Mouse (Mus musculus) frontal cortex, postnatal 10 days (tissue): ENCODE data around the gene Suv39h1.
"Not testable (repeated sequence)": the region's sequence is repeated elsewhere in the genome, so short reads cannot be mapped to it uniquely, and the experiment has no call there.

ENCODE experiments used
- DNase-seq, 2 experiments: peaks; one replicate each; pipeline ENCODE4 v3.0.0; 2022; ENCODE audit warnings: low spot score in 2 of 2, mixed read lengths in 1 of 2

The Suv39h1 gene

DNA sequence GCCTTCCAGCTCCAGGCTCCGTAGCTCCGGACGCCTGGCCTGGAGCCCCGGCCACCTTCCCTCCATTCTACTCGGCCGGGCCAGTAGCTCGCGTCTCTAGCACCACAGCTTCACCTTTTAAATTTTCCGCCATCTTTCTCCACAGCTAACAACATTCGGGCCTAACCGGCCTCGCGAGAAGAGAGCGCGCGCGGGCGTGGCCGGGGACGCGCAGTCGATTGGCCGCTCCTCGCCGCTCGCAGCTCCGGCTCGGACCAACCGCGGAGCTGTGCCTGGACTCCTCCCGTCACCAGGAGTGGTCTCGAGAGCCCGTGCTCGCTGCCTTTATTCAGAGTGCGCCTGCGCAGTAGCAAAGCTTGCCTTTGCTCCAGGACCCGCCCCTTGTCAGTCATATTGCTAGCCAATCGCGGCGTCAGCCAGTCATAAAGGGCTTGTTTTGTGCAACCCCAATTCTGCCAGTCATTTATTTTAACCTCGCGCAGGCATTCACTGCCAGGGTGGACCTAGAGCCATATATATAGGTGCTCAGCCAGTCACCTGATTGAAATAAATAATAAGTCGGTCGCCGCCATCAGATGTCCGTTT, at the start of gene Suv39h1:
Gene Suv39h1, minus strand, starts transcription at position 331 of the 585 bp plus-strand sequence.
- peak; percentile 90 to 94 for DNase-seq

DNA sequence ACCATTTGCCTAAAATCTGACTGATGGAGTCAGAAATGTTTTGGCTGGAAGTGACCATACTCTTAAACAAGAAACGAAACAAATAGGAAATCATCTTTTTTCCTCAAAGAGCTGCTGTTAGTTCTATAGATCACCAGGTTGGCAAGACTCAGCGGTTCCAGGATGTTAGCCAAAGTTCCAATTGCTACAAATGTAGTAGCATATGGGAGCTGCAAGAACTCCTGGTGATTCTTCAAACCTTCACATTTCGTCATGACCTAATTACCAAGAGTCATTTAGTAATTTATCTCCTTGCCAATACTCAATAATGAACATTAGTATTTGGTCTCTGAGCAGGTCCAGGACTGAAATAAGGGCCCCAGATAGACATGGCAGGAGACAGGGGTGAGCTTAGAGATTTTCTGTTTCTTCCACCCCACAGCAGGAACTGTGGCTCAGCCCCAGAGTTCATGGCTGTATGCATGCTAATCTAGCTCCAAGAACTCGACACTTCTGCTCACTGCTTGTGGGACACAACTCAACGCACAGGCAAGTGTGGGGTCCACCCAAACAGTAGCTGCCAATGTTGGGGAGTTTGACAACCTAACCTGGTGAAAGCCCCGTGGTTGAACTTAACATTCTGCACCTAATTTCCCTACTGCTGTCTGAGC, 49.4 kb upstream of the Suv39h1 start:
- DNase-seq, result no peak

DNA sequence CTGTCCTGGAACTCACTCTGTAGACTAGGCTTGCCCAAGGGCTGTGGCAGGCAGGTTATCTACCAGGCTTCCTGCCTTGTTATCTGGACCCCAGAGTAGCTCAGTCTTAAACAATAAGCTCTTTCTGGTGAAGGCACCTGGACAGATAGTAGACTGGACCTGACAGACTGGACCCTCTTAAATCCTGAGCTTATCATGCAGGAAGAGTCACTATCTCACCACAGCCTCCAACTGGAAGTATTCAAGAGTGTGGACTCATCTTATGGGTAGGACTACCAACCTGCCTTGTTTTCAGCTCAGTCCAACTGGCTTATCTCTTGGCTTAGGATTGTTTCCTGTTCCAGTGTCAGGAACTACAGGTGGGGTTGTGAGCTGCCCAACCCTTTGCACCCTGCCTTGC, 42.7 kb upstream of the Suv39h1 start:
- no peak for DNase-seq

DNA sequence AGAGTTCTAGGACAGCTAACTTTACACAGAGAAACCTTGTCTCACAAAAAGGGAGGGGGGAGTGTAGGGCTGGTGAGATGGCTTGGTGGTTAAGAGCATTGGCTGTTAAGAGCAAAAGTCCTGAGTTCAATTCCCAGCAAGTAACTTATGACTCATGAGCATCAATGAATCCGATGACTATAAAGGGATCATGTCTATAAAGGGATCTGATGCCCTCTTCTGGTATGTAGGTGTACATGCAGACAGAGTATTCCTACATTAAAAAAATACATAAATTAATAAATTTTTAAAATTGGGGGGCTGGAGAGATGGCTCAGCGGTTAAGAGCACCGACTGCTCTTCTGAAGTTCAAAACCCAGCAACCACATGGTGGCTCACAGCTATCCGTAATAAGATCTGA, 40.7 kb upstream of the Suv39h1 start:
- no peak for DNase-seq

DNA sequence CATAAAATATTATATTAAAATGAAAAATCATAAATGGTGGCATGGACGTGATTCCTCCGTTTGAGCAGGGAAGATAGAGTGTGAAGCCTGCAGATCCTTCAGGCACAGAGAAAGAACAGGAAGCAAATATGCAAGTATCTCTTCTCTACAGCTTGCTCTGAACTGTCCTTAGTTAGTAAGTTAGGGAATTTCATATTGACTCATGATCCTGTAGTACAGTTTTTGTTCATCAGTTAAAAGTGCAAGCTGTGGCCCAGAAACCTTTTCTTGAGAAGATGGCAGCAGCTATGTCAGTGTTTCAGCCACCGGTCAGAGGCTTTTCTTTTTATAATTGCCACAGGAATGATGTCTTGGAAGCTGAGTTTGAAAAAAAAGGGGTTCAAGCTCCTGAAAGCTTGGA, 30.5 kb upstream of the Suv39h1 start:
- DNase-seq, result no peak

DNA sequence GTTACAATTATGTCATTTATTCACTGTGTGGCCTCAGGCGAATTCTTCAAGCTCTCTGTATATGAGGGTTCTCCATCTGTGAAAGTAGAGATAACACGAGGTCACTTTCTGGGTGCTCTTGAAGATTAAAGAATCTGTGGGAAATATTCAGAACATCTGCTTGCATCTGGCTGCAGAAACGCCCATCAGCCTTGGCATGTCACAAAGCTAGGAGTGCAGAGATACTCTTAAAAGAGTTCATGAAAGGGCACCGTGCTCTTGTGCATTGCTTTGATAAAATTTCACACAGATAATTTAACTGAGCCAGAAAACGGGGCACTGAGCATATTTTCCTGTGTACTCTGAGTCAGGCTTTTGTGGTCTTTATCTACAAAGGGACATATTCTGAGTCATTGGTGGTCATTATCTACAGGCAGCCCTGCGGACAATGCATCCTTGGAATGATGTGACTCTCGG, 27.7 kb upstream of the Suv39h1 start:
- no peak for DNase-seq

DNA sequence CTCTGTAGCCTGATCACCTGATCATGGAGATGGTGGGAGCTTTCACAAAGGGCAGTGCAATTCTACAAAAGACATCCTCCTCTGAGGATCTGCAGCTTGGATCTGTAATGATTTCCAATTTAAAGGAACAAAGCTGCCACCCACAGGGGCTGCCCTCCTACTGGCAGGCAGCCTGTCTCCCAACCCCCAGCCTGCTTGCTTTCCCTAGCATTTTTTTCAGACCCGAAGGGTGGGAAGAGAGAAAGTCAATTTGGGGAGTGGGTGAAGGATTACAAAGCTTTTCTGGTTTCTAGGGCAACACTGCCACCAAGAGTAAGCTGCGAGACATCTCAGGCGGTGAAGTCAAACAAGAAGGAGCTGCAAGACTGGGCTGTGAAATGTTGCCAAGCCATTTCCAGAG, 26.5 kb upstream of the Suv39h1 start:
- peak; percentile 73 to 79 for DNase-seq

DNA sequence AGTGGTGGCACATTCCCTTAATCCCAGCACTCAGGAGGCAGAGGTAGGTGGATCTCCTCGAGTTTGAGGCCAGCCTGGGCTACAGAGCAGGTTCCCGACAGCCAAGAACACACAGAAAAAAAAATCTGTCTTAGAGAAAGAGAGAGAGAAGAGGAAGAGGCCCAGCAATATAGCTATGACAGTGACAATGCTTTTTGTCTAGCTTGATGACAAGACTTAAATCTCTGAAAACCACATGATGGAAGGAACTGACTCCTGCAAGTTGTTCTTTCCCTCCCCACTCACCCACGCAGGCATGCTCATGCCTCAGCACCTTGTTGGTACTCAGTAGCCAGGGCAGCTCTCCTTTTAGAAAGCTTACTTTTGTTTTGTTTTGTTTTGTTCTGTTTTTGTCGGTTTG, 24.9 kb upstream of the Suv39h1 start:
- no peak for DNase-seq

DNA sequence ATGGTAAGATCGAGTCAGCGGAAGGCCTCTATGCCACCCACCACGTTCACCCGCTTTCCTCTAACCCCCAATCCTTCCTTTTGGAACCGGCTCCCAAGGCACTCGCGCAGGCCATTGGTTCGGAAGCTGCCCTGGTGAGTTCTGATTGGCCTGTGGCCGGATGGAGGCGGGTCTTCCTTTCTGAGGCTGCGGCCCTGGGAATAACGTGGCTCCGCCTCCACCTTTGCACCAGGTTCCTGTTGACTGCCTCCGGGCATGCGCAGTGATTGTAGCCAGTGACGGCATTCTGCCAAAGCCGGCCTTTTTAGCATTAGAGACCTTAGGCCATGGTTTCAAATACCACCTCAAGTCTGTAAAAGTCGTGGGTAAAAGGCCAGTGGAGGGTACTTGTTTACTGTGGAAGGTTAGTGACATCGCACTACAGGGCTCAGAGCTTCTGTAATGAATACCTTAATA, 22.3 kb upstream of the Suv39h1 start:
- DNase-seq, result peak; percentile 94 to 97

DNA sequence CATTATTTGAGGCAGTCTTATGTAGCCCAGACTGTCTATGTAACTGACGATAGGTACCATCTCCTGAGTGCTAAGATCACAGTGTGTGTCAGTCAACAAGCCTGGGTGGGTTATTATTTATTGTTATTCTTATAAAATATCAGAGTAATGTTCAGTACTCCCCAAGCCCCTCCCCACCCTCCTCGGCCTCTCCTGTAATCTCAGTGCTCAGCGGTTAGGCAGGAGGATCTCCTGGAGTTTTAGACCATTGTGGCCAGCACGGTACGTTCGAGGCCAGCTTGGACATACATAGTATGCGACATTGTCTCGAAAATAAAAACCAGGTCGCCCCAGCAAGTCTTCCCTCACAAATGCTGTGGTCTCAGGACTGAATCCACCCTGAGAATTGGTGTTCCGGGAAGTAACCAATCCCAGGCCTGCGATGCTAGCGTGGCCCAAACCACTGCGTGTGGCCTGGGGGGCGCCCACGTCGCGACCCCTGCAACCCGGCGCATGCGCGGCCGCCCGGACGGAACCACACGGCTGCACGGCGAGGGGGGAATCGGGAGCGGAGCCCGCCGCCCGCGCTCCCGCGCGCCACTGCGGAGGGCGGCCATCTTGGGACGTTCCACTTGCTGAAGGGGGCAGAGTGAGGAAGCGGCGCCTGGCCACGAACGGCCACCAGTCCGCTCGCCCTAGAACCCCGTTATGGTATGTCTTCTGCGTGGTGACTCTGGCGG, 21.7 kb upstream of the Suv39h1 start:
- peak; percentile 58 to 88 for DNase-seq

DNA sequence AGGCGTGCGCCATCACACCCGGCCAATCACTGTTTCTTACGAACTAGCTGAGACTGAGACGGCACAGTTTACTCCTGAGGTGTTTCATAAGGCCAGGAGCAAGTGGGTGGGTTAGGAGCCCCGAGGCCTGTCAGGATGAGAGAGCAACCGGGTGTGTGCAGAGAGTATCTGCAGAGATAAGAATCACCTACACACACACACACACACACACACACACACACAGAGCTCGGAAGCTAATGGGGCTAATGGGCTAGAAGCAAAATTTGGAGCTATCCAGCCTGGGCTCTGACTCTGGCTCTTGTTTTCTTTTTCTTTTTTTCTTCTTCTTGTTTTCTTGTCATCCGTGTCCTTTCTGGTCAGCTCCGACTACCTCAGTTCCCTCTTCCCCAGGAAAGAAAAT, 21.0 kb upstream of the Suv39h1 start:
- no peak for DNase-seq

DNA sequence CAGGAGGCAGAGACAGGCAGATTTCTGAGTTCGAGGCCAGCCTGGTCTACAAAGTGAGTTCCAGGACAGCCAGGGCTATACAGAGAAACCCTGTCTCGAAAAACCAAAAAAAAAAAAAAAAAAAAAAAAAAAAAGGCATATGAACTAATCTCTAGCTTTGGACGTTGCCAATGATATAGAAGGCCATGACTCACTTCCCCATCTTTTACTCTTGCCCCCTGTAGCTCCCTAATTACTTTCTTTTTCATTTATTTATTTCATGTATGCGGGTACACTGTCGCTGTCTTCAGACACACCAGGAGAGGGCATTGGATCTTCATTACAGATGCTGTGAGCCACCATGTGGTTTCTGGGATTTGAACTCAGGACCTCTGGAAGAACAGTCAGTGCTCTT, 16.4 kb upstream of the Suv39h1 start:
- not testable (repeated sequence) for DNase-seq

DNA sequence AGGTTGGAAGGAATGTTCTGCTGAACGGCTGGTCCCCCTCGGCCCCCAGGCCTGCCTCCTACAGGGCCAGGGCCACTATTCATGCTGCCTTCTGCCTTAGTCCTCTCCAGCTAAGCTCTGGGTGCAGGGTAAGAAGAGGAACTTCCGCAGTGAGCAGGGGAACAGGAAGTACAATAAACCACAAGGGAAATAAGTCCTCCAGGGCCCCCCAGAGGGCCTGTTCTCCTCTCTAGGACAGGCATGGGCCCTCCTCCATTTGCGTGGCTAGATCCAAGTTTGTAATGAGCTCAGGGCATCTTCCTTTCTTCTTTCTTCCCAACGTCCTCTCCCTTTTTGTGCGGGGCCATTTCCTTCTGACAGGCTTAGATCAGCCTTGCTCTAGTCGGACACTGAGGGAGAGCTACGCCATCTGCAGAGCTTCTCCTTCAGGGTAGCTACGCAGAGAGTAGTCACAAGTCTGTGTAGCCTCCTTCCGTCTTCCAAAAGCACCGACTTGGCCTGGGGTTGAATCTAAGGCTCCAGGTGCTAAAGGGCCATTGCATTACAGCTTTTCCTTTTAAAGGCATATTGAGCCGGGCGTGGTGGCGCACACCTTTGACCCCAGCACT, 15.9 kb upstream of the Suv39h1 start, which contains the start of gene Was:
Gene Was, minus strand, starts transcription at position 153 of the 608 bp plus-strand sequence.
- no peak for DNase-seq

DNA sequence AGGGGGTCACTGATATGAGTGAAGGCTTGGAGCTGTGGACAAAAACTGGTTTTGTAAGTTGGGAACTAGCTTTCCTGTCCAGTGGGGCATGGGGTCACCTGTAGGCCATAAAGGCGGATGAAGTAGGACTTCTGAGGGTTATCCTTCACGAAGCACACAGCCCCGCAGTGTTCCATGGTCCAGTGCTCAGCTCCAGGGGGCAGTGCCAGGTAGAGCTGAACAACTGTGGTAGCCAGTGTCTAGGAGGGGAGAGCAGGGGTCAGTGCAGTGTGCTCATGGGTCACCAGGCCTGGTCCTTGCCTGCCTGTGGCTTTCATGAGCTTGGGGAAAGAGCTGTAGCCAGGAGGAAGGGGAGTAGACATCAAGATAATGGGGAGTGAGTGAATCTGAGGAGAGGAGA, 15.2 kb upstream of the Suv39h1 start:
- DNase-seq, result no peak

DNA sequence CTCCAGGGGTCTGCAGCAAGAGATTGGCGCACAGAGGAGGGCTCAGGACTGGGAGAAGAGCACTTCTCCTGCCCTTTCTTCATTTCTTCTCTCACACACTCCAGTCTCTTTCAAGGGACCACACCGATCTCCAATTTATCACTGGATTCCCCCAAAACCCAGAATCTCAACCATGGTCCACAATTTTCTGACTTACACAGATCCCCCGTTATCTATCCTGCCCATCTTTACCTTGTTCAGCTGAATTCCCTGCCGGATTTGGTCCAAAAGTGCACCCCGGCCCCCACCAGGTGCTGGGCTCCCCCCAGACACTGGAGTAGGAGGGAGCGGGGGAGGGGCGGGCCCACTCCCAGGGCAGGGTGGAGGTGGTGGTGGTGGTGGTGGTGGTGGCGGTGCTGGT, 11.1 kb upstream of the Suv39h1 start:
- no peak for DNase-seq

DNA sequence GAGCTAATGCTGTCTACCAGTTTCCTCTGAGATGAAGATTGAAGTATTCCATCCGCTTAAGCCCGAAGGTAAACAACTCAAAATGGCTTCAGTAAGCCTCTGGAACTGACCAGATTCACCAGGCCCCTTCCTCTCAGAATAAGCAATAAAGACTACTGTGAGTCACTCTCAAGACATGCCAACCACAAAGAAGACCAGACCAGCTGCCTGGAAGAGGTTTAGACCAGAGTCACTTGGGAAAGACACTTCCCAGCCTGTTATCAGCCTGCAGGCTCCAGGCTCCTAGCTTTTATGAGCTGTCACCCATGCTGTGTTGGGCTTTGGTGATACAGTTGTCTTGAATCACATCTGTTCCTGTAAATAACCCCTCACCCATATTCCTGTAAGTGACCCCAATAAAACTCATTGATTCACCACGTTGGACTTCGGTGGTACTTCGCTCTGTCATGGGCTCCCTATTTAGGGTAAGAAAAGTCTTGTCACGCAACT, 10.3 kb upstream of the Suv39h1 start:
- DNase-seq, result no peak

DNA sequence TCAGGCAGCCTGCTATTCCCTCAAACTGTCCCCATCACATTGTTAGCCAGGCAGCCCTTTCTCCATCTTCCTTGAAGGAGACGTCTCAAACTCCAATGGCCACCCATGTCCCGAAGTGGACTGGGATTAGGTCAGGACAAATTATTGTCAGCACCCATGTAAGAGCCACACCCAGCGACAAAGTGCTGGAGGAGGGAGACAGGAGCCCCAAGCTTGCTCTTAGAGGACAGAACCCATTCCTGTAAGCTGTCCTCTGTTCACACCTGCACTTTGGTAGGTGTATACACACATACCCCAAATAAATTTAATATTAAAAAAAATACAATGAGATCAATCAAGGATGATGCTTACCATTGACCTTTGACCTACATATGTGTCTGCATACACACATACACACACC, 544 bp upstream of the Suv39h1 start:
- DNase-seq, result no peak

DNA sequence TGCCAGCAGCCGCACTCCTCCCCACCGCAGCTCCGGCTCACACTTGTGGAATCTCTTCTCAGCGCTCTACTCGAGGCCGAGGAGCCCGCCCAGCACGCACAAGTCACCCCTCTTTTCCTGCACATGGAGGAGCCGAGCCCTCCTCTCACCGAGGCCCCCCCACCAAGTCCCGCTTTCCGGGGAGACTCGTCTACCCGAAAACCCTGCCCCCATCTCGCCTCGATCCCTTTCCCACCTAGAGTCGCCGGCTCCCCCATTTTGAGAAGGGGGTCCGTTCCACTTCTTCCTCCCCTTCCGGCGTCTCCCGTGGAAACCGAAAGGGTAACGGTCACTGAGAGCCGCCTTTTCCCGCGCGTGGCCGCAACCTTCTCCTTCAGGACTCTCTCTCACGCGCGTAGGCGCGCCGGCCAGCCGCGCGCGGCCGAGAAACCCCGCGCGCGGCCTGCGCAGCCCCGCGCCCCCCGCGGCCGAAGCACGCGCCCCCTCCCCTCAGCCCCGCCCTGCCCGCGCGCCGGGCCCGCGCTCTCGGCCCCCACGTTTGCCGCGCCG, 605 bp downstream of the Suv39h1 start:
- peak; percentile 13 to 32 for DNase-seq

DNA sequence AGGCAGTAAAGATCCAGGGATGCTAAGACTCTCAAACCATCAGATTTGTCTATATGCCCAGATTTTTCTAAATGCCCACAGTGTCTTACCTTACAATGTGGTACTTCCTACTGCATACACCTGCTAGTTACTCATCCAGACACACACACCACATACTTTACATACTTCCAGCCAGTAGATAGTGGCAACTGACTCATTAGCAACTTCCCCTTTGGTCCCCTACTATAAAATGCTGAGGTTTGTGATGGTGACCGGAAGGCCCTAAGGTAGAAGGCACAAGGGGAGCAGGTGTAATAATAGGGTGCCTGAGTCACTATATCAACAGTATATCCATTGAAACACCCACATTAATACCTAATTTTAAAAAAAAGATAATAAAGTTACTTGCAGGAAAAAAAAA, 5.4 kb downstream of the Suv39h1 start:
- no peak for DNase-seq

DNA sequence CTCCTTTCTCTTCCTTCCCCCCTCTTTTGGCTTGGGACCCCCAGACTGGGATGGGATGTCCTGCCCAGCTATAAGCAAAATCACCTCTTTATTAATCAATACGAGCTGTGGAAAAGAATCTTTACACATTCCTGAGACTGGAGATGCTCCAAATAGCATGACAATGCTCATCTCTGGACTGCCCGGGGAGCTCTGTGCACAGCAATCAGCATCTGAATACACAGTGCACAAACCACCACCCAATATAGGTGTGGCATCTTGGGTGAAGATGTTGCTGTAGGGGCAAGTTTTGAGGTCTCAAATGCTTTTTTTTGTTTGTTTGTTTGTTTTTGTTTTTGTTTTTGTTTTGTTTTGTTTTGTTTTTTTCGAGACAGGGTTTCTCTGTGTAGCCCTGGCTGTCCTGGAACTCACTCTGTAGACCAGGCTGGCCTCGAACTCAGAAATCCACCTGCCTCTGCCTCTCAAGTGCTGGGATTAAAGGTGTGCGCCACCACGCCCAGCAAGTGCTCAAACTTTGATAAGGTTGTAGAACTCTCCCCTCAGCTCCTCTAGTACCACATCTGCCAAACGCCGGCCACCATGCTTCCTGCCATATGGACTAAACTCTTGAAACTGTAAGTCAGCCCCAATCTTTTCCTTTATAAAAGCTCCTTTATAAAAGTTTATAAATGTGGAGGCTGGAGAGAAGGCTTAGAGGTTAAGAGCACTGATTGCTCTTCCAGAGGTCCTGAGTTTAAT, 23.3 kb downstream of the Suv39h1 start:
- DNase-seq, result not testable (repeated sequence)

DNA sequence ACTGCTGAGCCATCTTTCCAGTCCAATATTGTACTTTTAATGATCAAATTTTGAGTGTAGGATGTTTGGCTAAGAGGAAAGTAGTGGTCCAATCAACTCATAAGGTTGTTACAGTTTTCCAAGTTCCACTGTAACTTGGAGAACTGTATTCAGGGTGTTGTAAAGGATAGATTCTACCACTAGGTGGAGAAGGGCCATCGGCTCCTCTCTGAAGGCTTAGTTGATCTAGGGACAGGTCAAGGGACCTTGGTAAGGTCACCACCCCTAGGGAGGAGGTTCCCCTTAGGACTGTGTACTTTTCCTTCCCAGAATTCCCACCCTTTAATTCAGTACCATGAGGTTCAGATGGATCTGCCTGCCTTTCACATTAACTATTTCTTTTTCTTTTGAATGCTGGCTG, 41.6 kb downstream of the Suv39h1 start:
- no peak for DNase-seq
